8 mouse cellular contexts compared by ENCODE assay signal in the genomic region with DNA sequence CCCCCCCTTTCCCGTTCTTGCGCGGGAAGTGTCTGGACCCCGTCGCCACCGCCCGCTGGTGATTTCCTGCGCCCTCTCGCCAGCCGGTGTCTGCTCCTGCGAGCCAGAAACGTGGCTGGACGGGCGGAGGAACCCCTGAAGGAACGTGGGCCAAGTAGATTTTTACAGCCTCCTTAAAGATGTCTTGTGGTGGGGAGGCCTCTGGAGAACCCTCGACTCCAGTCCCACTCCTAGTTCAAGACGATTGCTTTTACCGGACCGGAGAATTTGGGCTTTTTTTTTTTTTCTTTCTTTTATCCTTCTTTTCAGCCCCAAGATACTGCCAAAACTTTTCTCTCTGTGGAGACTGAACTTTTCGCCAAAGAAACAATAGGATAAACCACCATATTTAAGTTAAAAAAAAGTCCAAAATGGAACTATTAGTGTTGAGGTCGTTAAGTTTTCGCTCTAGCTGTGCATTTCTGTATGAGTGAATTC. TPM values are rescaled to one million over a fixed set of nuclear protein-coding genes. Genes with fewer than 3 reads are reported as not detected.
DNase-seq lines count a peak whose midpoint lies in the region; ATAC-seq and TF ChIP-seq lines count a peak whose summit lies in the region.

No protein-coding gene starts in this region.

- peaks cover 7% of the 10 kb centered on the region for H3K36me3 ChIP-seq in lung, embryonic 15.5 days
- peaks cover 17% of the 10 kb centered on the region for H3K36me3 ChIP-seq in limb, embryonic 12.5 days

- peak overlapping the region; percentile 91 for H3K27ac ChIP-seq in lung, embryonic 15.5 days
- H3K27ac ChIP-seq in embryonic fibroblast, embryonic 13.5 days (ENCODE audit: insufficient read depth, low read length): peak overlapping the region; percentile 90
- H3K27ac ChIP-seq in limb, embryonic 12.5 days: peak overlapping the region; percentile 92
- H3K27ac ChIP-seq in olfactory bulb, adult 2 months (ENCODE audit: insufficient read depth, low read depth, low read length): peak overlapping the region; percentile 64

- H3K4me3 ChIP-seq in lung, embryonic 15.5 days: peak overlapping the region; percentile 95
- H3K4me3 ChIP-seq in embryonic fibroblast, embryonic 13.5 days (ENCODE audit: insufficient read depth, low read length): peak overlapping the region; percentile 97
- H3K4me3 ChIP-seq in limb, embryonic 12.5 days (replicated peaks): peak overlapping the region; percentile 79
- H3K4me3 ChIP-seq in olfactory bulb, adult 2 months (ENCODE audit: insufficient read depth, low read depth, low read length): peak overlapping the region; percentile 89

- peak overlapping the region; percentile 89 for H3K9ac ChIP-seq in lung, embryonic 15.5 days
- H3K9ac ChIP-seq in limb, embryonic 12.5 days (replicated peaks): peak overlapping the region; percentile 84

- H3K27me3 ChIP-seq in lung, embryonic 15.5 days: no peaks in the 10 kb centered on the region
- no peaks in the 10 kb centered on the region for H3K27me3 ChIP-seq in limb, embryonic 12.5 days

- peaks cover 24% of the 10 kb centered on the region for H3K4me1 ChIP-seq in lung, embryonic 15.5 days
- H3K4me1 ChIP-seq in embryonic fibroblast, embryonic 13.5 days (ENCODE audit: control insufficient read depth, insufficient read depth, low read length): peaks cover 5% of the 10 kb centered on the region
- H3K4me1 ChIP-seq in limb, embryonic 12.5 days (replicated peaks): peaks cover 22% of the 10 kb centered on the region
- peaks cover 5% of the 10 kb centered on the region for H3K4me1 ChIP-seq in olfactory bulb, adult 2 months (ENCODE audit: control insufficient read depth, insufficient read depth, low read length)

- H3K4me2 ChIP-seq in lung, embryonic 15.5 days: peak overlapping the region; percentile 66
- peak overlapping the region; percentile 79 for H3K4me2 ChIP-seq in limb, embryonic 12.5 days

- WGBS in lung, embryonic 15.5 days: under 1% methylated on average over 22 of the region's 22 CpGs
- WGBS in limb, embryonic 12.5 days: under 1% methylated on average over 22 of the region's 22 CpGs
- under 1% methylated on average over 22 of the region's 22 CpGs for WGBS in olfactory bulb, adult 2 months

- ATAC-seq in lung, embryonic 15.5 days (ENCODE audit: borderline replicate concordance, extremely low read depth, low FRiP score, low TSS enrichment): no peak; the same call in 1 of the 2 replicates
- no peak for ATAC-seq in limb, embryonic 12.5 days (ENCODE audit: insufficient number of reproducible peaks, insufficient read depth, low FRiP score, low TSS enrichment, low read depth)

- TF ChIP-seq CTCF in embryonic fibroblast, embryonic 13.5 days (IDR thresholded peaks at IDR 0.05; ENCODE audit: borderline replicate concordance, insufficient read depth, low read length): no peak
- TF ChIP-seq CTCF in olfactory bulb, adult 2 months (IDR thresholded peaks at IDR 0.05; ENCODE audit: insufficient read depth, low read depth, low read length): no peak

- H3K9me3 ChIP-seq in lung, embryonic 15.5 days: no peaks in the 10 kb centered on the region
- H3K9me3 ChIP-seq in limb, embryonic 12.5 days: no peaks in the 10 kb centered on the region

- DNase-seq in lung, postnatal 36 days: no peak
- no peak for DNase-seq in frontal cortex, postnatal 14 days (ENCODE audit: low spot score in 2 of 2)
- no peak for DNase-seq in cerebellum, adult 18-20 months
- DNase-seq in right cerebral cortex, postnatal 4 days: no peak

- TF ChIP-seq POLR2A in embryonic fibroblast, embryonic 13.5 days (IDR thresholded peaks at IDR 0.05; ENCODE audit: low read depth, low read length): no peak
- TF ChIP-seq POLR2A in olfactory bulb, adult 2 months (IDR thresholded peaks at IDR 0.05; ENCODE audit: insufficient read depth, low read depth, low read length): peak; percentile 2; the same call in 1 of the 2 replicates

RNA-seq across cellular contexts. Expression of a gene that starts 0.7 kb away (rescaled TPM):
- 219 and 226 TPM in 2 replicates for polyA plus RNA-seq in lung, embryonic 15.5 days (2015; fragmentation: Nextera tagmentation; extraction: Ambion mirVana)
- polyA plus RNA-seq in embryonic fibroblast, embryonic 13.5 days (2011; ENCODE audit: insufficient read length, low read depth, missing spikeins): 128 and 135 TPM in 2 replicates
- 213 and 228 TPM in 2 replicates for polyA plus RNA-seq in limb, embryonic 12.5 days (2016; fragmentation: Nextera tagmentation; extraction: Ambion mirVana)
- polyA plus RNA-seq in olfactory bulb, adult 2 months (2012; ENCODE audit: insufficient read depth, insufficient read length, low replicate concordance, missing spikeins): not detected in 2 replicates

RNA-seq across cellular contexts. Expression of a gene that starts 0.9 kb away (rescaled TPM):
- polyA plus RNA-seq in lung, embryonic 15.5 days (2015; fragmentation: Nextera tagmentation; extraction: Ambion mirVana): 51.6 and 56.1 TPM in 2 replicates
- polyA plus RNA-seq in embryonic fibroblast, embryonic 13.5 days (2011; ENCODE audit: insufficient read length, low read depth, missing spikeins): 78.6 and 87.3 TPM in 2 replicates
- 64.6 and 67.4 TPM in 2 replicates for polyA plus RNA-seq in limb, embryonic 12.5 days (2016; fragmentation: Nextera tagmentation; extraction: Ambion mirVana)
- not detected in 2 replicates for polyA plus RNA-seq in olfactory bulb, adult 2 months (2012; ENCODE audit: insufficient read depth, insufficient read length, low replicate concordance, missing spikeins)

RNA-seq across cellular contexts. Expression of a gene that starts 44.5 kb away (rescaled TPM):
- polyA plus RNA-seq in lung, embryonic 15.5 days (2015; fragmentation: Nextera tagmentation; extraction: Ambion mirVana): 6.0 and 7.1 TPM in 2 replicates
- 0.52 TPM in 1 of 2 replicates, not detected in the other for polyA plus RNA-seq in embryonic fibroblast, embryonic 13.5 days (2011; ENCODE audit: insufficient read length, low read depth, missing spikeins)
- polyA plus RNA-seq in limb, embryonic 12.5 days (2016; fragmentation: Nextera tagmentation; extraction: Ambion mirVana): 3.7 and 4.5 TPM in 2 replicates
- not detected in 2 replicates for polyA plus RNA-seq in olfactory bulb, adult 2 months (2012; ENCODE audit: insufficient read depth, insufficient read length, low replicate concordance, missing spikeins)

Comparison
In these comparisons a context has a peak if more than half of its experiments do, and no peak if none do; other contexts are left out.
1. RNA of a gene that starts 0.7 kb away (polyA plus RNA-seq): 219 to 226 TPM in lung, embryonic 15.5 days, 213 to 228 TPM in limb, embryonic 12.5 days and 128 to 135 TPM in embryonic fibroblast, embryonic 13.5 days; not detected in olfactory bulb, adult 2 months; every median in the first group is over 100 times any median in the second.
2. Peak in every context shown above with its lines, with median percentiles within 50 percentile points of each other: H3K27ac ChIP-seq and H3K4me3 ChIP-seq.